19 mouse cellular contexts compared by ENCODE assay signal in the genomic region with DNA sequence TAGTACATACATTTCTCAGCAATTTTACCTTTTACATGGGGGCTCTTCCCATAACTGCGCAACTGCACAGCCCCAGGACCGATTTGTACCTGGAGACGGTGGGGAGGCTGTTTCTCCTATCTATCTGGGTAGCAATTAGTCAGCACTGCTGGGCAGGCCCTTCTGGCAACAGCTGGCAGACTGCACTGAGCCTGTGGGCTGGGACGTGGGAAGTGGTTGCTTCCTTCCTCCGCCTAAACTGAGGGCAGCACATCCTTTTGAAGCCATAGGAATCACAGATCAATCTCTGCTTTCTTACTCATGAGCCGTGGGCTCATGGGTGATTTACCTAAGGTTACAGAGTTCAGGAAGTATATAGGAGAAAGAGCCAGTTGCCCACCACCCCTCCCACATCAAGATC. TPM values are rescaled to one million over a fixed set of nuclear protein-coding genes. Genes with fewer than 3 reads are reported as not detected.
"Had no signal": no experiment of that assay in that cellular context is flagged by ENCODE, and none has a peak within 500 bp of the region (broad histone marks: within the 10 kb centered on the region; RNA-seq: fewer than 3 reads in every experiment).

No protein-coding gene starts in this region.

- H3K4me1 ChIP-seq: intestine, embryonic 15.5 days; limb, embryonic 13.5 days; midbrain, embryonic 13.5 days; neural tube, embryonic 15.5 days had no signal

- H3K27ac ChIP-seq: intestine, embryonic 15.5 days; limb, embryonic 13.5 days; liver, embryonic 14.5 days; midbrain, embryonic 13.5 days; neural tube, embryonic 15.5 days had no signal

- ATAC-seq: intestine, embryonic 15.5 days; midbrain, embryonic 13.5 days had no signal

- DNase-seq: kidney, adult 18-20 months; kidney, postnatal 10 days; left cerebral cortex, postnatal 4 days; lung, embryonic 14.5 days; thymus, adult 18-20 months; thymus, postnatal 14 days had no signal

- H3K27me3 ChIP-seq: intestine, embryonic 15.5 days; limb, embryonic 13.5 days; midbrain, embryonic 13.5 days; neural tube, embryonic 15.5 days had no signal

- H3K9ac ChIP-seq: intestine, embryonic 15.5 days; limb, embryonic 13.5 days; liver, embryonic 14.5 days; lung, embryonic 14.5 days; midbrain, embryonic 13.5 days; neural tube, embryonic 15.5 days had no signal

- H3K9me3 ChIP-seq: intestine, embryonic 15.5 days; limb, embryonic 13.5 days; midbrain, embryonic 13.5 days; neural tube, embryonic 15.5 days had no signal

- H3K4me3 ChIP-seq: intestine, embryonic 15.5 days; limb, embryonic 13.5 days; midbrain, embryonic 13.5 days; myocyte; neural tube, embryonic 15.5 days had no signal

- H3K4me2 ChIP-seq: intestine, embryonic 15.5 days; limb, embryonic 13.5 days; lung, embryonic 14.5 days; midbrain, embryonic 13.5 days; neural tube, embryonic 15.5 days had no signal

RNA-seq across cellular contexts. Expression of gene Cdcp2, which starts 37.9 kb away (rescaled TPM):
- total RNA-seq: layer of hippocampus, adult 8-10 months; layer of hippocampus, postnatal 25 days; left cerebral cortex, postnatal 4 days; liver, adult 2 months had no signal
- polyA plus RNA-seq: intestine, embryonic 15.5 days; large intestine, adult 2 months; liver, adult 2 months; liver, embryonic 14.5 days; lung, embryonic 14.5 days; midbrain, embryonic 13.5 days; myocyte; neural tube, embryonic 15.5 days; small intestine, adult 2 months; stomach, embryonic 16.5 days; urinary bladder, adult 2 months had no signal
